ENCODE assay signal across 8 mouse cellular contexts in the genomic region with DNA sequence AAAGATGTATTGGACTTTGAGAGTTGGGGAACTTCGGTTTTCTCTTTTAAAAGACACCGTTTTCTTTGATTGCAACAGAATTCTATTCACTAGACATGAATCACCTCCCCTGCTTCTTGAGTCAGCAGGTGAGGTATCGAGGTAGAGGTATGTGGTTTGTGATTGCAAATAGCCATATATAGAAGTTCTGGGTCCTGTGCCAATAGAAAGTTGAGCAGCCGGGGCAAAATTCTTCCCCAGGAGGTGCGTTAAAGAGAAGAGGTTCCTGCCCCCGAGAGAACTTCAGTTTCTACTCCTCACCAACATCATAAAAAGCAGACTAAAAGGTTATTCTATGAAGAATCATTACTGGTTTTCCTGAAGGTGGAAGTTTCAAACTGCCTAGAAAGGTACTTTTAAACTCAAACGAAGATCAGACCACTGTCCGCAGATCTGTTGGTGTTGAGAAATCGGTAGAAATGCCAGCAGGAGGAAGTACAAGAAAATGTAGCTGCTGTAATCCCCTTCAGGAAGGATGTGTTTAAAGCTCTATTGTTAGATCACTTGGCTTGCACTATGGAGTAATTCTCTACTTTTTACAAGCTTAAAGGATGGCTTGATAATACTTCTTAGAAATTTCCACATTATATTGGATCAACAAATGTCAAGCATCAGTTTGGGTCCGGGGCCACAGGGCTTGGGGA. TPM values are rescaled to one million over a fixed set of nuclear protein-coding genes. Genes with fewer than 3 reads are reported as not detected.
DNase-seq lines count a peak whose midpoint lies in the region; ATAC-seq lines count a peak whose summit lies in the region.

No protein-coding gene starts in this region.

- H3K4me3 ChIP-seq in midbrain, embryonic 11.5 days (ENCODE audit: low read depth, low read length), result no peak overlapping the region
- no peak overlapping the region for H3K4me3 ChIP-seq in midbrain, embryonic 14.5 days (replicated peaks; ENCODE audit: low read depth, low read length)
- H3K4me3 ChIP-seq in heart, embryonic 14.5 days (ENCODE audit: control insufficient read depth in 1 of 2, insufficient read depth in 1 of 2, low read depth in 1 of 2, low read length in 2 of 2), result peak overlapping the region; percentile 58 to 74
- peak overlapping the region; percentile 51 for H3K4me3 ChIP-seq in liver, embryonic 16.5 days (ENCODE audit: low read depth, low read length)

- DNase-seq in midbrain, embryonic 11.5 days (ENCODE audit: low spot score, missing footprints), result peak; percentile 85
- no peak for DNase-seq in midbrain, embryonic 14.5 days
- no peak for DNase-seq in urinary bladder, postnatal 25 days (ENCODE audit: low spot score)
- DNase-seq in layer of hippocampus, adult 9-11 months, result no peak
- no peak for DNase-seq in gastrocnemius, postnatal 14 days
- no peak for DNase-seq in adrenal gland, adult 18-20 months (ENCODE audit: low spot score in 2 of 2)

- H3K9me3 ChIP-seq in midbrain, embryonic 11.5 days (ENCODE audit: control insufficient read depth, low read length), result no peaks in the 10 kb centered on the region
- no peaks in the 10 kb centered on the region for H3K9me3 ChIP-seq in midbrain, embryonic 14.5 days (ENCODE audit: control insufficient read depth, low read length)
- H3K9me3 ChIP-seq in heart, embryonic 14.5 days (ENCODE audit: control insufficient read depth, low read length), result no peaks in the 10 kb centered on the region
- H3K9me3 ChIP-seq in liver, embryonic 16.5 days (replicated peaks; ENCODE audit: control insufficient read depth, low read length), result no peaks in the 10 kb centered on the region

- H3K4me1 ChIP-seq in midbrain, embryonic 11.5 days (ENCODE audit: control insufficient read depth, insufficient read depth, low read length), result no peaks in the 10 kb centered on the region
- H3K4me1 ChIP-seq in midbrain, embryonic 14.5 days (ENCODE audit: control insufficient read depth, insufficient read depth, low read length), result peaks cover 5% of the 10 kb centered on the region; the same call in 1 of the 2 replicates
- peaks cover 2 to 6% of the 10 kb centered on the region in 2 experiments; a peak in 3 of 4 replicates for H3K4me1 ChIP-seq in heart, embryonic 14.5 days (ENCODE audit: control insufficient read depth in 2 of 2, insufficient read depth in 2 of 2, low read length in 2 of 2)
- no peaks in the 10 kb centered on the region; the same call in 1 of the 2 replicates for H3K4me1 ChIP-seq in liver, embryonic 16.5 days (ENCODE audit: control insufficient read depth, low read depth, low read length)

- ATAC-seq in midbrain, embryonic 11.5 days (ENCODE audit: low FRiP score), result no peak
- no peak for ATAC-seq in midbrain, embryonic 14.5 days (ENCODE audit: low FRiP score, low TSS enrichment)
- ATAC-seq in heart, embryonic 14.5 days (ENCODE audit: insufficient number of reproducible peaks, insufficient read depth, low FRiP score, low read depth), result no peak
- no peak for ATAC-seq in liver, embryonic 16.5 days (ENCODE audit: low read depth)

- no peak overlapping the region for H3K27ac ChIP-seq in midbrain, embryonic 11.5 days (ENCODE audit: low read depth, low read length)
- H3K27ac ChIP-seq in midbrain, embryonic 14.5 days (replicated peaks; ENCODE audit: low read depth, low read length), result no peak overlapping the region
- peak overlapping the region in 1 of 2 experiments; percentile 38; a peak in 2 of 4 replicates for H3K27ac ChIP-seq in heart, embryonic 14.5 days (replicated peaks in 1 of 2; ENCODE audit: control insufficient read depth in 1 of 2, insufficient read depth in 1 of 2, low read depth in 2 of 2, low read length in 2 of 2)
- no peak overlapping the region for H3K27ac ChIP-seq in liver, embryonic 16.5 days (ENCODE audit: low read length)

- WGBS in midbrain, embryonic 11.5 days, result 51% methylated on average over 10 of the region's 10 CpGs
- 61% methylated on average over 10 of the region's 10 CpGs for WGBS in midbrain, embryonic 14.5 days
- WGBS in heart, embryonic 14.5 days, result 35% methylated on average over 10 of the region's 10 CpGs
- WGBS in liver, embryonic 16.5 days (ENCODE audit: insufficient replicate concordance), result 11% methylated on average over 10 of the region's 10 CpGs

- peak overlapping the region; percentile 58; the same call in 1 of the 2 replicates for H3K4me2 ChIP-seq in midbrain, embryonic 11.5 days
- H3K4me2 ChIP-seq in midbrain, embryonic 14.5 days (ENCODE audit: low read length), result no peak overlapping the region
- H3K4me2 ChIP-seq in heart, embryonic 14.5 days (ENCODE audit: low read length), result peak overlapping the region; percentile 93
- peak overlapping the region; percentile 55 for H3K4me2 ChIP-seq in liver, embryonic 16.5 days (ENCODE audit: low read depth, low read length)

- intact Hi-C loops in gastrocnemius, postnatal 14 days (cut with DNase I; ENCODE audit: low total_unique reads), result no loop called here

- no peaks in the 10 kb centered on the region for H3K36me3 ChIP-seq in midbrain, embryonic 11.5 days (ENCODE audit: control insufficient read depth, insufficient read depth, low read length)
- no peaks in the 10 kb centered on the region for H3K36me3 ChIP-seq in midbrain, embryonic 14.5 days (ENCODE audit: control insufficient read depth, insufficient read depth, low read length)
- no peaks in the 10 kb centered on the region for H3K36me3 ChIP-seq in heart, embryonic 14.5 days (ENCODE audit: control insufficient read depth, insufficient read depth, low read length)
- no peaks in the 10 kb centered on the region for H3K36me3 ChIP-seq in liver, embryonic 16.5 days (ENCODE audit: control insufficient read depth, insufficient read depth)

- no peak overlapping the region for H3K9ac ChIP-seq in midbrain, embryonic 11.5 days (ENCODE audit: low read length)
- no peak overlapping the region for H3K9ac ChIP-seq in midbrain, embryonic 14.5 days (replicated peaks; ENCODE audit: low read length)
- peak overlapping the region; percentile 73 for H3K9ac ChIP-seq in heart, embryonic 14.5 days (ENCODE audit: low read length)
- H3K9ac ChIP-seq in liver, embryonic 16.5 days (ENCODE audit: low read depth, low read length), result no peak overlapping the region

- H3K27me3 ChIP-seq in midbrain, embryonic 11.5 days (ENCODE audit: control insufficient read depth, insufficient read depth, low read length), result no peaks in the 10 kb centered on the region
- no peaks in the 10 kb centered on the region; the same call in 1 of the 2 replicates for H3K27me3 ChIP-seq in midbrain, embryonic 14.5 days (ENCODE audit: control insufficient read depth, insufficient read depth, low read length)
- H3K27me3 ChIP-seq in heart, embryonic 14.5 days (ENCODE audit: control insufficient read depth, insufficient read depth, low read length), result no peaks in the 10 kb centered on the region
- H3K27me3 ChIP-seq in liver, embryonic 16.5 days (ENCODE audit: control insufficient read depth, insufficient read depth, low read depth, low read length), result peaks cover 18% of the 10 kb centered on the region

RNA-seq across cellular contexts. Expression of gene Anxa3, which starts 1.0 kb away (rescaled TPM):
- polyA plus RNA-seq in midbrain, embryonic 11.5 days (2014; fragmentation: Nextera tagmentation; extraction: Ambion mirVana), result 52.7 and 59.7 TPM in 2 replicates
- polyA plus RNA-seq in midbrain, embryonic 14.5 days (2014; fragmentation: Nextera tagmentation; extraction: Ambion mirVana), result 13.9 and 20.1 TPM in 2 replicates
- 52.5 and 53.4 TPM in 2 replicates for polyA plus RNA-seq in heart, embryonic 14.5 days (2014; fragmentation: Nextera tagmentation; extraction: Ambion mirVana)
- 20.4 and 22.7 TPM in 2 replicates for polyA plus RNA-seq in liver, embryonic 16.5 days (2015; fragmentation: Nextera tagmentation; extraction: Ambion mirVana)
- total RNA-seq in gastrocnemius, postnatal 14 days (2021), result 10 to 100 TPM; 16.6 to 22.5 TPM
- 10 to 100 TPM; 15.8 to 26.3 TPM for total RNA-seq in adrenal gland, adult 18-20 months (2021)

Comparison
In these comparisons a context has a peak if more than half of its experiments do, and no peak if none do; other contexts are left out.
1. H3K4me3 ChIP-seq: peak in heart, embryonic 14.5 days (2 of 2) and liver, embryonic 16.5 days (single experiment); none in midbrain, embryonic 11.5 days (single experiment) and midbrain, embryonic 14.5 days (single experiment).